Mouse (Mus musculus): ENCODE measurements at regions not wholly inside any gene's neighbourhood (a gene's known extent, or its start where the extent isn't known, plus 50 kb on each side); places are given as distances from the start of the nearest gene placed in this dataset.

GRCm38 (mm10) chr13:90823877-90824276 lies 81.3 kb downstream of the Atp6ap1l start:
- in situ Hi-C loops (cut with MboI; ENCODE audit: low sequenced_read_pairs in 2 of 2, unreplicated experiment in 2 of 2), result no loop called here
- no peaks in the 10 kb centered on the region for H3K9me3 ChIP-seq (ENCODE audit: control insufficient read depth, insufficient read depth, low read depth, low read length)
- no peak overlapping the region for H3K9ac ChIP-seq (ENCODE audit: insufficient read depth, low read depth, low read length, poor library complexity, severe bottlenecking)
- TF ChIP-seq MAFK (IDR thresholded peaks at IDR 0.05; ENCODE audit: insufficient read depth, low read depth, low read length) (no peak), ZNF384 (IDR thresholded peaks at IDR 0.05; ENCODE audit: low read depth, low read length) (no peak), CHD2 (IDR thresholded peaks at IDR 0.05; ENCODE audit: low read depth, low read length) (no peak), ZC3H11A (IDR thresholded peaks at IDR 0.05; ENCODE audit: borderline replicate concordance, low read depth, low read length) (no peak), HCFC1 (IDR thresholded peaks at IDR 0.05; ENCODE audit: borderline replicate concordance, insufficient read depth, low read length) (no peak)
- no peak overlapping the region for H3K4me3 ChIP-seq (ENCODE audit: insufficient read depth in 1 of 2, low read depth in 1 of 2, low read length in 2 of 2, poor library complexity in 1 of 2, severe bottlenecking in 1 of 2)
- H3K4me1 ChIP-seq (ENCODE audit: control insufficient read depth in 2 of 2, insufficient read depth in 2 of 2, low read length in 2 of 2, poor library complexity in 1 of 2), result no peaks in the 10 kb centered on the region
- DNase-seq (ENCODE audit: low read depth, low spot score), result no peak
- H3K36me3 ChIP-seq (ENCODE audit: control insufficient read depth, insufficient read depth, low read length, poor library complexity, severe bottlenecking), result no peaks in the 10 kb centered on the region
- H3K27ac ChIP-seq (ENCODE audit: insufficient read depth, low read depth, low read length, poor library complexity, severe bottlenecking), result no peak overlapping the region

GRCm38 (mm10) chr13:90821898-90822297 lies 83.3 kb downstream of the Atp6ap1l start:
- no peaks in the 10 kb centered on the region for H3K9me3 ChIP-seq (ENCODE audit: control insufficient read depth, insufficient read depth, low read depth, low read length)
- in situ Hi-C loops (cut with MboI; ENCODE audit: low sequenced_read_pairs in 2 of 2, unreplicated experiment in 2 of 2), result no loop called here
- no peak for DNase-seq (ENCODE audit: low read depth, low spot score)

GRCm38 (mm10) chr13:90820453-90820852 lies 84.7 kb downstream of the Atp6ap1l start:
- in situ Hi-C loops (cut with MboI; ENCODE audit: low sequenced_read_pairs in 2 of 2, unreplicated experiment in 2 of 2), result no loop called here
- H3K4me1 ChIP-seq (ENCODE audit: control insufficient read depth in 2 of 2, insufficient read depth in 2 of 2, low read length in 2 of 2, poor library complexity in 1 of 2), result no peaks in the 10 kb centered on the region
- no peak for TF ChIP-seq ZC3H11A (IDR thresholded peaks at IDR 0.05; ENCODE audit: borderline replicate concordance, low read depth, low read length)
- no peak for TF ChIP-seq CHD2 (IDR thresholded peaks at IDR 0.05; ENCODE audit: low read depth, low read length)
- TF ChIP-seq HCFC1 (IDR thresholded peaks at IDR 0.05; ENCODE audit: borderline replicate concordance, insufficient read depth, low read length), result no peak
- TF ChIP-seq ZNF384 (IDR thresholded peaks at IDR 0.05; ENCODE audit: low read depth, low read length), result no peak
- TF ChIP-seq MAFK (IDR thresholded peaks at IDR 0.05; ENCODE audit: insufficient read depth, low read depth, low read length), result no peak
- no peak overlapping the region for H3K4me3 ChIP-seq (ENCODE audit: insufficient read depth in 1 of 2, low read depth in 1 of 2, low read length in 2 of 2, poor library complexity in 1 of 2, severe bottlenecking in 1 of 2)
- H3K9ac ChIP-seq (ENCODE audit: insufficient read depth, low read depth, low read length, poor library complexity, severe bottlenecking), result no peak overlapping the region
- no peak for DNase-seq (ENCODE audit: low read depth, low spot score)
- no peaks in the 10 kb centered on the region for H3K9me3 ChIP-seq (ENCODE audit: control insufficient read depth, insufficient read depth, low read depth, low read length)
- no peak overlapping the region for H3K27ac ChIP-seq (ENCODE audit: insufficient read depth, low read depth, low read length, poor library complexity, severe bottlenecking)
- H3K36me3 ChIP-seq (ENCODE audit: control insufficient read depth, insufficient read depth, low read length, poor library complexity, severe bottlenecking), result no peaks in the 10 kb centered on the region

More at GRCm38 (mm10) chr13:90821898-90822297, 83.3 kb downstream of the Atp6ap1l start:
- Histone ChIP-seq H3K36me3 (ENCODE audit: control insufficient read depth, insufficient read depth, low read length, poor library complexity, severe bottlenecking) (no peaks in the 10 kb centered on the region), H3K9ac (ENCODE audit: insufficient read depth, low read depth, low read length, poor library complexity, severe bottlenecking) (no peak overlapping the region), H3K27ac (ENCODE audit: insufficient read depth, low read depth, low read length, poor library complexity, severe bottlenecking) (no peak overlapping the region), H3K4me3 (ENCODE audit: insufficient read depth in 1 of 2, low read depth in 1 of 2, low read length in 2 of 2, poor library complexity in 1 of 2, severe bottlenecking in 1 of 2) (no peak overlapping the region), H3K4me1 (ENCODE audit: control insufficient read depth in 2 of 2, insufficient read depth in 2 of 2, low read length in 2 of 2, poor library complexity in 1 of 2) (no peaks in the 10 kb centered on the region)
- TF ChIP-seq HCFC1 (IDR thresholded peaks at IDR 0.05; ENCODE audit: borderline replicate concordance, insufficient read depth, low read length) (no peak), ZC3H11A (IDR thresholded peaks at IDR 0.05; ENCODE audit: borderline replicate concordance, low read depth, low read length) (no peak), CHD2 (IDR thresholded peaks at IDR 0.05; ENCODE audit: low read depth, low read length) (no peak), MAFK (IDR thresholded peaks at IDR 0.05; ENCODE audit: insufficient read depth, low read depth, low read length) (no peak), ZNF384 (IDR thresholded peaks at IDR 0.05; ENCODE audit: low read depth, low read length) (no peak)

GRCm38 (mm10) chr13:90819934-90820333 lies 85.2 kb downstream of the Atp6ap1l start:
- H3K27ac ChIP-seq (ENCODE audit: insufficient read depth, low read depth, low read length, poor library complexity, severe bottlenecking), result no peak overlapping the region
- in situ Hi-C loops (cut with MboI; ENCODE audit: low sequenced_read_pairs in 2 of 2, unreplicated experiment in 2 of 2), result no loop called here
- no peak overlapping the region for H3K4me3 ChIP-seq (ENCODE audit: insufficient read depth in 1 of 2, low read depth in 1 of 2, low read length in 2 of 2, poor library complexity in 1 of 2, severe bottlenecking in 1 of 2)
- H3K9ac ChIP-seq (ENCODE audit: insufficient read depth, low read depth, low read length, poor library complexity, severe bottlenecking), result no peak overlapping the region
- no peak for DNase-seq (ENCODE audit: low read depth, low spot score)
- no peaks in the 10 kb centered on the region for H3K4me1 ChIP-seq (ENCODE audit: control insufficient read depth in 2 of 2, insufficient read depth in 2 of 2, low read length in 2 of 2, poor library complexity in 1 of 2)
- TF ChIP-seq MAFK (IDR thresholded peaks at IDR 0.05; ENCODE audit: insufficient read depth, low read depth, low read length) (no peak), ZNF384 (IDR thresholded peaks at IDR 0.05; ENCODE audit: low read depth, low read length) (no peak), CHD2 (IDR thresholded peaks at IDR 0.05; ENCODE audit: low read depth, low read length) (no peak)
- H3K9me3 ChIP-seq (ENCODE audit: control insufficient read depth, insufficient read depth, low read depth, low read length), result no peaks in the 10 kb centered on the region
- H3K36me3 ChIP-seq (ENCODE audit: control insufficient read depth, insufficient read depth, low read length, poor library complexity, severe bottlenecking), result no peaks in the 10 kb centered on the region

Data from ES-E14 (cell line).